Mouse (Mus musculus) midbrain, postnatal 0 days (tissue): ENCODE data around the gene Mxi1. TPM values are rescaled to one million over a fixed set of nuclear protein-coding genes. Genes with fewer than 3 reads are reported as not detected.

Experiments used
- ATAC-seq: fragments of 200-750 bp; cut with Nextera tagmentation; 2 replicates; pipeline ENCODE4 v1.8.0; 2017; ENCODE audit warnings: moderate number of reproducible peaks, mild to moderate bottlenecking, moderate TSS enrichment, moderate library complexity; ENCODE audit not compliant: low FRiP score
- DNase-seq: peaks from one replicate; pipeline ENCODE4 v3.0.0-alpha.2; 2015; ENCODE audit warnings: low spot score
- H3K27ac ChIP-seq: fragments of 300-500 bp; sonication (generic); 2 replicates; pipeline ENCODE4 v1.5.1; 2014; ENCODE audit warnings: low read depth, mild to moderate bottlenecking, low read length, mixed read lengths
- H3K27me3 ChIP-seq: fragments of 300-500 bp; sonication (generic); 2 replicates; pipeline ENCODE4 v1.6.1; 2014; ENCODE audit warnings: low read length, control low read depth, mixed read lengths; ENCODE audit not compliant: insufficient read depth
- H3K36me3 ChIP-seq: fragments of 300-500 bp; sonication (generic); 2 replicates; pipeline ENCODE4 v1.6.1; 2014; ENCODE audit warnings: low read length, control low read depth, mixed read lengths; ENCODE audit not compliant: insufficient read depth
- H3K4me1 ChIP-seq: fragments of 300-500 bp; sonication (generic); 2 replicates; pipeline ENCODE4 v1.6.1; 2014; ENCODE audit warnings: mild to moderate bottlenecking, control low read depth, antibody characterized with exemption, low read length, mixed read lengths; ENCODE audit not compliant: insufficient read depth
- H3K4me2 ChIP-seq: fragments of 300-500 bp; sonication (generic); 2 replicates; pipeline ENCODE4 v1.6.1; 2014; ENCODE audit warnings: low read depth, mild to moderate bottlenecking, low read length, mixed read lengths; ENCODE audit not compliant: poor library complexity, severe bottlenecking
- H3K4me3 ChIP-seq: fragments of 300-500 bp; sonication (generic); 2 replicates; pipeline ENCODE4 v1.5.1; 2014; ENCODE audit warnings: low read depth, mild to moderate bottlenecking, low read length, moderate library complexity
- H3K9ac ChIP-seq: fragments of 300-500 bp; sonication (generic); replicated peaks from 2 replicates; pipeline ENCODE4 v1.6.1; 2014; ENCODE audit warnings: mild to moderate bottlenecking, low read length, moderate library complexity, mixed read lengths; ENCODE audit not compliant: poor library complexity, severe bottlenecking
- H3K9me3 ChIP-seq: fragments of 300-500 bp; sonication (generic); 2 replicates; pipeline ENCODE4 v1.6.1; 2016; ENCODE audit warnings: low read length, control low read depth
- CTCF ChIP-seq: IDR thresholded peaks from 2 replicates; pipeline ENCODE4 v1.5.1; 2016; ENCODE audit warnings: antibody characterized with exemption, mild to moderate bottlenecking
- whole genome bisulfite sequencing: fragments of 180-500 bp; shearing (Covaris S2); extraction: QIAGEN DNeasy Blood & Tissue Kit; methylation state at CpG from one replicate; pipeline ENCODE4 v1.1.7; 2014; 5-methylcytosine and 5-hydroxymethylcytosine counted together
- polyA plus RNA-seq: library from polyadenylated mRNA; unstranded; fragments of >200 nt; fragmentation: Nextera tagmentation; extraction: Ambion mirVana; gene quantifications from 2 replicates; pipeline ENCODE4 v1.2.1, GENCODE M21; 2015
- total RNA-seq: library from RNA; depleted of rRNA; stranded (reverse); fragments of >200 nt; gene quantifications from 2 replicates; pipeline ENCODE4 v1.2.3, GENCODE M21; 2014

The Mxi1 gene
- total and polyA plus RNA-seq, 2 experiments from 2014 or later = 37.7 to 49.2 TPM

DNA sequence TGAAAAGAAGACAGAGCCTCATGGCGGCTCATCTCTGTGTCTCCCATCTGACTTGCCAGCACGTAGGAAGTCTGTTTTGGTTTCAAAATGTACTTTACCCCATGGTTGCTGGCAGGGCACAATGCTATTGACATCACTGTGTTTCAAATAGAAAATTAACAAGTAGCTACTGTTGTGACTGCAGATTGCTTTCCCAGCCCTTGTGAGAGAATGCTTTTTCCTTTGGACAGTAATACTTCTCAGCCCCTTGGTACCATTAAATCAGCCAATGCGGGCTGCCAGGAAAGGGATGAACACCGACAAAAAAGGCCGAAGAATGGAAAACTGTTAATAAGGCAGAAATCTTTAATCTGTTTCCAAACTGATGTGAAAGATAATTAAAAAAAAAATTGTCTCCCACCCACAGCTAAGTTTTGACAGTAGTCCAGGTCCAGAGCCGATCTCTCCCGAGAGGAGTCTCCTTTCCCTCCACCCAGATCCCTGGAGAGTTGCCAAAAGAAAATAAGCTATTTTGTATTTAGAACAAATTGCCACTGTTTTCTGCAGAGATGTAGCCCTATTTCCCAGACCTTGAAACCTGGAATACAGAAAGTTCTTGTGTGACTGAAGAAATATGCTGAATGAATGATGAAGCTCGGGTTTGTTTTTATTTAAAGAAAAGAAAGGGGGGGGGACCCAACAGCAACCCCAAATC lies 50.1 kb downstream of the Mxi1 start:
- Histone ChIP-seq H3K36me3 (no peaks in the 10 kb centered on the region), H3K4me1 (no peaks in the 10 kb centered on the region), H3K4me2 (peak overlapping the region; percentile 37), H3K9me3 (no peaks in the 10 kb centered on the region), H3K27me3 (no peaks in the 10 kb centered on the region), H3K4me3 (no peak overlapping the region), H3K9ac (no peak overlapping the region), H3K27ac (peak overlapping the region; percentile 2; the same call in 1 of the 2 replicates)
- ATAC-seq (peak; percentile 44; the same call in 1 of the 2 replicates), DNase-seq (peak; percentile 62)
- no peak for TF ChIP-seq CTCF
- WGBS = 52% methylated on average over 8 of the region's 8 CpGs

DNA sequence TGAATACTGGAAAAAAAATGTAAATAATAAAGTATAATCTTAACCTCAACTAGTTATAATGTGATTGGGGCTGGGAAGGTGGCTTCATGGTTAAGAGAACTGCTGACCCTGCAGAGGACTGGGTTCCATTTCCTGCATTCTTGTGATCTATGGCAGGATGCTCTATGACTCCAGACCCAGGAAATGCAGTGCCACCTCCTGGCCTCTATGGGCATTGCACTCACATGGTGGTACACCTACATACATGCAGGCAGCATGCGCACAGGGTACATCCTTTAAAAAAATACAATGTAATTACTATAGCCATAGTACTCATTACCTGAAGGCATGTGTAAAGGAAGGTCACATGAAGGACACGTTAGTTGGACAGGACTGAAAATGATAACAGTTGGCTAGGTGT lies 52.6 kb downstream of the Mxi1 start:
- H3K4me1 ChIP-seq = no peaks in the 10 kb centered on the region
- DNase-seq (no peak), ATAC-seq (no peak)

DNA sequence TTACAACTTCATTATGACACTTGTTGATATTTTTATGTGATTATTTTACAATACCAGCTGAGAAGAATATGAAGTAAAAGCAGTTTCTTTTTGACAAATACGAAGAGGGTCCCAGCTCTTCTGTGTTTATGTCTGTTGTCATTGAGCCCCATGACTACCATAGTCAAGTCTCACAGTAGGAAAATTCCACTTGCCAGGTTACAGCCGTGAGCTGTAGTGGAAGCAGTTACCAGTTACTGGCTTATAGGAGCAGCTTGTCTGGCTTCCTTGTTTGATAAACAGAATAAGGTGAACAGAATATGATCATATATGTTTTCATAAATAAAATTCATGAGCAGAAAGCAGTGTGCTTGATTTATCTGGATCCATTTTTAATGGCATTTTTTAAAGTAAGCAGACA lies 54.2 kb downstream of the Mxi1 start:
- Histone ChIP-seq H3K4me3 (no peak overlapping the region), H3K27ac (no peak overlapping the region), H3K36me3 (no peaks in the 10 kb centered on the region), H3K4me1 (no peaks in the 10 kb centered on the region), H3K4me2 (no peak overlapping the region; the same call in 1 of the 2 replicates), H3K9ac (no peak overlapping the region), H3K9me3 (no peaks in the 10 kb centered on the region), H3K27me3 (no peaks in the 10 kb centered on the region)
- WGBS = 64% methylated on average over 2 of the region's 2 CpGs
- no peak for TF ChIP-seq CTCF
- DNase-seq = no peak
- no peak for ATAC-seq

More for the DNA sequence above, 52.6 kb downstream of the Mxi1 start:
- no peaks in the 10 kb centered on the region for H3K9me3 ChIP-seq
- H3K4me3 ChIP-seq = no peak overlapping the region
- H3K9ac ChIP-seq = no peak overlapping the region
- no peak overlapping the region for H3K4me2 ChIP-seq
- no peak overlapping the region for H3K27ac ChIP-seq
- WGBS = 50% methylated on average over 2 of the region's 2 CpGs
- TF ChIP-seq CTCF = peak; percentile 66
- no peaks in the 10 kb centered on the region for H3K27me3 ChIP-seq
- no peaks in the 10 kb centered on the region for H3K36me3 ChIP-seq

DNA sequence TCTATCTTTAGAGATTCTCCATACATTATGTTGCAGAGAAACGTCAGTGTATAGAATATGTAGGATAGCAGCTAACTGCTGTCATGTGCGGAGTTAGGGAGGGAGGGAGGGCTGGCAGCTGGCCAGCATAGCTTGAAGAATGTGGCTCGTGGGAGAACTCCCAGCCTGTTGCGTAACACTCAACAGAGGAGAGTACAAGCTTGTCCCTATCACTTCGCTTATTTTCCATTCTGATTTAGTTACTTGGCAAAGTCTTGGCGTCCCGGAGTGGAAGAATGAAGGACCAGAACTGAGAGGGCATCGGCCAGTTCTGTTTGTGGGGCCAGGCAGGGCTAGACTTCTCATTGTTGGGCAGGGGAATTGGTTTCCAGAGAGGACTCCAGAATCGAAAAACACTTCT lies 54.6 kb downstream of the Mxi1 start:
- no peak for TF ChIP-seq CTCF
- 42% methylated on average over 9 of the region's 9 CpGs for WGBS
- DNase-seq (peak; percentile 68), ATAC-seq (no peak)
- Histone ChIP-seq H3K4me1 (no peaks in the 10 kb centered on the region), H3K9ac (no peak overlapping the region), H3K4me2 (no peak overlapping the region; the same call in 1 of the 2 replicates), H3K27ac (no peak overlapping the region), H3K9me3 (no peaks in the 10 kb centered on the region), H3K4me3 (no peak overlapping the region), H3K27me3 (no peaks in the 10 kb centered on the region), H3K36me3 (no peaks in the 10 kb centered on the region)

DNA sequence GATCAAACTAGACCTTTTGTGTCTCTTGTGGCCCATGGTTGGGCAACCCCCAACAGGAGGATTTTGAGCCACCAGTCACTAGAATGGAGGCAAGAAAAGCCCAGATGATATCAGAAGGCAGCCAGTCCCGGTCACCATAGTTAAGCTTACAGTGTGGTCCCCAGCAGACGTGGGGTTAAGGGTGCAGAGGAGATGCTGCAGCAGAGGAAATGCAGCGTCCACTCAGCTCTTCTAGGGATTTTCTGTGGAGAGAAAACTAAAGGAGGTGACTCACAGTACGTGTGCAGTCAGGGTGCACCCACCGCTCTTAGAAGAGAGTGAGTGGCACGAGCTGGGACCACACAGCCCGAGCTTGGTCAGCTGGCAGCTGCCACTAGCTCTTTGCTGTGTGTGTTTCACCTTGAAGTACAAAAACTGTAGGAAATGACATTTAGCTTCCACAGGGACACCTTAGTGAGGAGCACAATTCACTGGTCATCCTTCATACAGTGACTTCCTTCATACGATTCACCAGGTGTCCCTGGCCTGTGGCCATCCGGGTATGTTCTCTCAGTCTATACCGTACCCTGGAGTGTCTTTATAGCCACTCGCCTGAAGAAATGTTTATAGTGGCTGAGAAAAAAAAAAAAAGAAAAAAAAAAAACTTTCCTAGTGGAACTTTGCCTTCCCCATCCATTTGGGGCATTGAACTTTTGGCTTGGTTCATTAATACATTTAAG lies 55.9 kb downstream of the Mxi1 start:
- Histone ChIP-seq H3K4me3 (no peak overlapping the region), H3K27ac (no peak overlapping the region), H3K4me1 (no peaks in the 10 kb centered on the region), H3K9ac (no peak overlapping the region), H3K36me3 (no peaks in the 10 kb centered on the region), H3K27me3 (no peaks in the 10 kb centered on the region), H3K9me3 (no peaks in the 10 kb centered on the region), H3K4me2 (no peak overlapping the region)
- 70% methylated on average over 11 of the region's 11 CpGs for WGBS
- ATAC-seq (no peak), DNase-seq (no peak)
- no peak for TF ChIP-seq CTCF

DNA sequence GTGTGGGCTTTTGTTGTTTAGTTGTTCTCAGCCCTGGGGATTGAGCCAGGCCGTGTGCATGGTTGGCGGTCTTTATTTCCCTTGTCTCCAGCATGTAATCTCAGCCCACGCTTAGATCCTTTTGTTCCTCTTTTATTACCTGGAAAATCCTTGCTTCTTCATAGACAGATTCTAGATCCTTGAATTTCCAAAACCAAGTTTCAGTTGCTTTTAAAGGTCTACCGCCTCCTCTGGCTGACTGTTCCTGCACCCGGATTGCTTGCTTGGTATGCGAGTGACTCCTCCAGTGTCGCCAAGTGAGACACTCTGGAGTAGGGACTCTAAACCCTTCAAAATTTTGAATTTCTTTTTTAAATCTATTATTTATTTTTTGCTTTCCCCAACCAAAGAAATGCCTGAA lies 56.6 kb downstream of the Mxi1 start:
- no peak for ATAC-seq
- Histone ChIP-seq H3K4me3 (no peak overlapping the region), H3K27ac (no peak overlapping the region), H3K4me2 (no peak overlapping the region), H3K27me3 (no peaks in the 10 kb centered on the region), H3K9ac (no peak overlapping the region), H3K9me3 (no peaks in the 10 kb centered on the region), H3K36me3 (0 out of 2 replicates have a peak, but pooled peaks cover 2% of the 10 kb centered on the region), H3K4me1 (no peaks in the 10 kb centered on the region)
- 58% methylated on average over 7 of the region's 7 CpGs for WGBS
- no peak for DNase-seq
- no peak for TF ChIP-seq CTCF
